Mouse (Mus musculus): ENCODE results near the gene Foxp1.

Gene Foxp1

GRCm38 (mm10) chr6:99029438-99029837 lies 493.1 kb downstream of the Foxp1 start:
- no peak for DNase-seq (ENCODE audit: low read depth in 1 of 2, low spot score in 2 of 2)

GRCm38 (mm10) chr6:99028989-99029305 lies 493.6 kb downstream of the Foxp1 start:
- DNase-seq (ENCODE audit: low read depth in 1 of 2, low spot score in 2 of 2), result no peak

- DNase-seq (ENCODE audit: low read depth in 1 of 2, low spot score in 2 of 2), result peak in 1 of 2 experiments; percentile 56
Observed at GRCm38 (mm10) chr6:99028161-99028988, 494.1 kb downstream of the Foxp1 start.

GRCm38 (mm10) chr6:99027542-99028160 lies 494.9 kb downstream of the Foxp1 start:
- DNase-seq (ENCODE audit: low read depth in 1 of 2, low spot score in 2 of 2), result peak in 1 of 2 experiments; percentile 19

GRCm38 (mm10) chr6:99026635-99027541 lies 495.6 kb downstream of the Foxp1 start:
- DNase-seq (ENCODE audit: low read depth in 1 of 2, low spot score in 2 of 2), result no peak

- DNase-seq (ENCODE audit: low read depth in 1 of 2, low spot score in 2 of 2), result no peak
Observed at GRCm38 (mm10) chr6:99026040-99026439, 496.5 kb downstream of the Foxp1 start.

GRCm38 (mm10) chr6:99024588-99024987 lies 497.9 kb downstream of the Foxp1 start:
- DNase-seq (ENCODE audit: low read depth in 1 of 2, low spot score in 2 of 2), result no peak

- no peak for DNase-seq (ENCODE audit: low read depth in 1 of 2, low spot score in 2 of 2)
Observed at GRCm38 (mm10) chr6:99020570-99021444, 501.7 kb downstream of the Foxp1 start.

GRCm38 (mm10) chr6:99019716-99020115 lies 502.8 kb downstream of the Foxp1 start:
- DNase-seq (ENCODE audit: low read depth in 1 of 2, low spot score in 2 of 2), result no peak

- no peak for DNase-seq (ENCODE audit: low read depth in 1 of 2, low spot score in 2 of 2)
Observed at GRCm38 (mm10) chr6:99019266-99019665, 503.3 kb downstream of the Foxp1 start.

- no peak for DNase-seq (ENCODE audit: low read depth in 1 of 2, low spot score in 2 of 2)
Observed at GRCm38 (mm10) chr6:99013866-99014502, 508.5 kb downstream of the Foxp1 start.

- no peak for DNase-seq (ENCODE audit: low read depth in 1 of 2, low spot score in 2 of 2)
Observed at GRCm38 (mm10) chr6:99013119-99013865, 509.2 kb downstream of the Foxp1 start.

- no peak for DNase-seq (ENCODE audit: low read depth in 1 of 2, low spot score in 2 of 2)
Observed at GRCm38 (mm10) chr6:99011895-99012584, 510.5 kb downstream of the Foxp1 start.

GRCm38 (mm10) chr6:99009771-99010170 lies 512.8 kb downstream of the Foxp1 start:
- no peak for DNase-seq (ENCODE audit: low read depth in 1 of 2, low spot score in 2 of 2)

GRCm38 (mm10) chr6:99008565-99008964 lies 514.0 kb downstream of the Foxp1 start:
- no peak for DNase-seq (ENCODE audit: low read depth in 1 of 2, low spot score in 2 of 2)

GRCm38 (mm10) chr6:99007542-99007941 lies 515.0 kb downstream of the Foxp1 start:
- no peak for DNase-seq (ENCODE audit: low read depth in 1 of 2, low spot score in 2 of 2)

- no peak for DNase-seq (ENCODE audit: low read depth in 1 of 2, low spot score in 2 of 2)
Observed at GRCm38 (mm10) chr6:99004255-99004997, 518.1 kb downstream of the Foxp1 start.

GRCm38 (mm10) chr6:99003108-99003709 lies 519.3 kb downstream of the Foxp1 start:
- DNase-seq (ENCODE audit: low read depth in 1 of 2, low spot score in 2 of 2), result no peak

Data from monocyte, adult 2 months (primary cell).